In genomic region chr19:10397479-10398153, GRCm38 (mm10) we compare ENCODE assay signal across 14 mouse cellular contexts. TPM values are rescaled to one million over a fixed set of nuclear protein-coding genes. Genes with fewer than 3 reads are reported as not detected.
DNase-seq lines count a peak whose midpoint lies in the region; ATAC-seq and TF ChIP-seq lines count a peak whose summit lies in the region.
"Had no signal": no experiment of that assay in that cellular context is flagged by ENCODE, and none has a peak within 500 bp of the region (broad histone marks: within the 10 kb centered on the region; RNA-seq: fewer than 3 reads in every experiment).

No protein-coding gene starts in this region.

- peaks cover 3% of the 10 kb centered on the region; the same call in 1 of the 2 replicates for H3K27me3 ChIP-seq in heart, postnatal 0 days (ENCODE audit: control insufficient read depth, insufficient read depth, low read length)
- H3K27me3 ChIP-seq: neural tube, embryonic 13.5 days had no signal

- H3K4me3 ChIP-seq in heart, postnatal 0 days (ENCODE audit: low read depth, low read length) = no peak overlapping the region
- H3K4me3 ChIP-seq: neural tube, embryonic 13.5 days had no signal

- H3K4me2 ChIP-seq in heart, postnatal 0 days (ENCODE audit: low read depth, low read length) = no peak overlapping the region
- H3K4me2 ChIP-seq: neural tube, embryonic 13.5 days had no signal

- intact Hi-C loops in heart, postnatal 25 days (cut with DNase I) = no loop called here

- TF ChIP-seq EP300 in heart, postnatal 0 days (IDR thresholded peaks at IDR 0.05; ENCODE audit: low read depth) = no peak

- peaks cover 14% of the 10 kb centered on the region; the same call in 1 of the 2 replicates for H3K4me1 ChIP-seq in heart, postnatal 0 days (ENCODE audit: control insufficient read depth, insufficient read depth)

- H3K9ac ChIP-seq in heart, postnatal 0 days (replicated peaks; ENCODE audit: low read depth, low read length) = no peak overlapping the region
- H3K9ac ChIP-seq: liver, postnatal 0 days; neural tube, embryonic 13.5 days had no signal

- H3K36me3 ChIP-seq in heart, postnatal 0 days (replicated peaks; ENCODE audit: control insufficient read depth, insufficient read depth, low read length) = no peaks in the 10 kb centered on the region
- H3K36me3 ChIP-seq: neural tube, embryonic 13.5 days had no signal

- ATAC-seq in heart, postnatal 0 days (ENCODE audit: insufficient read depth, low read depth) = peak; percentile 17; the same call in 1 of the 2 replicates
- ATAC-seq: CD4-positive, CD25-positive, alpha-beta regulatory T cell, adult 4 months; intestine, embryonic 16.5 days; liver, postnatal 0 days had no signal

- TF ChIP-seq CTCF in heart, postnatal 0 days (IDR thresholded peaks at IDR 0.05; ENCODE audit: low read depth) = no peak

- no peaks in the 10 kb centered on the region for H3K9me3 ChIP-seq in heart, postnatal 0 days (replicated peaks; ENCODE audit: control insufficient read depth, low read length)
- H3K9me3 ChIP-seq: neural tube, embryonic 13.5 days had no signal

- WGBS in heart, postnatal 0 days = 28% methylated on average over 8 of the region's 8 CpGs

- no peak overlapping the region for H3K27ac ChIP-seq in heart, postnatal 0 days (ENCODE audit: low read depth)
- H3K27ac ChIP-seq: neural tube, embryonic 13.5 days had no signal

- DNase-seq in heart, postnatal 0 days (ENCODE audit: low spot score) = no peak
- no peak for DNase-seq in heart, postnatal 25 days (ENCODE audit: low spot score)
- peak; percentile 62 for DNase-seq in cerebellum, adult 9-10 months
- DNase-seq in frontal cortex, postnatal 36 days (ENCODE audit: low spot score in 2 of 2) = peak; percentile 86 to 89
- DNase-seq in right cerebral cortex, postnatal 14 days = peak; percentile 68
- DNase-seq in MN1 (ENCODE audit: low spot score) = no peak
- no peak for DNase-seq in thymus, postnatal 14 days
- no peak for DNase-seq in kidney, adult 9 months
- DNase-seq: adrenal gland, postnatal 25 days; liver, postnatal 0 days had no signal

RNA-seq across cellular contexts. Expression of gene Syt7, which starts 8.7 kb away (rescaled TPM):
- 5.0 and 6.0 TPM in 2 replicates for total RNA-seq in heart, postnatal 0 days (2014; rRNA removed; ENCODE audit: low replicate concordance)
- polyA plus RNA-seq in heart, postnatal 0 days (2015; fragmentation: Nextera tagmentation; extraction: Ambion mirVana) = 0.78 and 0.96 TPM in 2 replicates
- total RNA-seq in heart, postnatal 25 days (2021) = 10 to 100 TPM; 45.8 to 47.0 TPM
- total RNA-seq: megakaryocyte-erythroid progenitor cell, adult 5-6 weeks had no signal
- polyA plus RNA-seq: CD4-positive, CD25-positive, alpha-beta regulatory T cell, adult 4 months had no signal

RNA-seq across cellular contexts. Expression of gene Lrrc10b, which starts 59.7 kb away (rescaled TPM):
- total RNA-seq in heart, postnatal 0 days (2014; rRNA removed; ENCODE audit: low replicate concordance) = 1.9 TPM in 1 of 2 replicates, not detected in the other
- 0.08 and 0.18 TPM in 2 replicates for polyA plus RNA-seq in heart, postnatal 0 days (2015; fragmentation: Nextera tagmentation; extraction: Ambion mirVana)
- 1 to 10 TPM in 1 of 2 experiments, under 1 TPM in 1; 0.75 to 1.0 TPM for total RNA-seq in heart, postnatal 25 days (2021)
- total RNA-seq: megakaryocyte-erythroid progenitor cell, adult 5-6 weeks had no signal
- polyA plus RNA-seq: CD4-positive, CD25-positive, alpha-beta regulatory T cell, adult 4 months; liver, postnatal 0 days had no signal

Comparison
In these comparisons a context has a peak if more than half of its experiments do, and no peak if none do; other contexts are left out.
1. DNase-seq: peak in cerebellum, adult 9-10 months (single experiment), frontal cortex, postnatal 36 days (2 of 2) and right cerebral cortex, postnatal 14 days (single experiment); none in heart, postnatal 0 days (single experiment), heart, postnatal 25 days (single experiment), MN1 (single experiment), thymus, postnatal 14 days (single experiment) and kidney, adult 9 months (single experiment).